Mouse (Mus musculus) liver, adult 2 months (tissue): ENCODE measurements around the gene C330021F23Rik. TPM values are rescaled to one million over a fixed set of nuclear protein-coding genes. Genes with fewer than 3 reads are reported as not detected.
A peak's percentile ranks its signal among the peaks of the same experiment; 100 is the strongest.

Source experiments
- DNase-seq: peaks from one replicate; pipeline ENCODE4 v3.0.0-alpha.2; 2011; ENCODE audit warnings: low read depth, low spot score; ENCODE audit errors: extremely low read depth
- H3K27ac ChIP-seq: fragments of 200-500 bp; replicated peaks from 2 replicates; pipeline ENCODE4 v1.5.1; 2012; ENCODE audit warnings: low read depth, mild to moderate bottlenecking, control low read depth, inconsistent platforms, low read length; ENCODE audit not compliant: insufficient read depth
- H3K27me3 ChIP-seq: fragments of 200-500 bp; 2 replicates; pipeline ENCODE4 v1.6.1; 2012; ENCODE audit warnings: mild to moderate bottlenecking, moderate library complexity, low read length, inconsistent platforms; ENCODE audit not compliant: control insufficient read depth, insufficient read depth
- H3K36me3 ChIP-seq: fragments of 200-500 bp; 2 replicates; pipeline ENCODE4 v1.6.1; 2012; ENCODE audit warnings: low read length, inconsistent platforms; ENCODE audit not compliant: control insufficient read depth, insufficient read depth
- H3K4me1 ChIP-seq: fragments of 200-500 bp; 2 replicates; pipeline ENCODE4 v1.6.1; 2011; ENCODE audit warnings: low read length; ENCODE audit not compliant: control insufficient read depth, insufficient read depth
- H3K4me3 ChIP-seq: fragments of 200-500 bp; 2 replicates; pipeline ENCODE4 v1.5.1; 2011; ENCODE audit warnings: low read depth, mild to moderate bottlenecking, control low read depth, low read length, moderate library complexity; ENCODE audit not compliant: insufficient read depth
- H3K79me2 ChIP-seq: fragments of 200-500 bp; 2 replicates; pipeline ENCODE4 v1.6.1; 2012; ENCODE audit warnings: inconsistent platforms, mild to moderate bottlenecking, low read length, moderate library complexity; ENCODE audit not compliant: control insufficient read depth, insufficient read depth
- H3K9ac ChIP-seq: fragments of 200-500 bp; 2 replicates; pipeline ENCODE4 v1.6.1; 2012; ENCODE audit warnings: low read depth, mild to moderate bottlenecking, control low read depth, inconsistent platforms, low read length
- CTCF ChIP-seq: fragments of 200-500 bp; IDR thresholded peaks from 2 replicates; pipeline ENCODE4 v1.5.1; 2011; ENCODE audit warnings: low read depth, low read length, control low read depth
- POLR2A ChIP-seq: fragments of 200-500 bp; IDR thresholded peaks from 2 replicates; pipeline ENCODE4 v1.6.1; 2011; ENCODE audit warnings: low read length, control low read depth; ENCODE audit not compliant: insufficient read depth; ENCODE audit errors: extremely low read depth
- WGBS: fragments of 180-500 bp; shearing (Covaris S2); methylation state at CpG from one replicate; pipeline ENCODE4 v1.1.7; 2018; 5-methylcytosine and 5-hydroxymethylcytosine counted together
- polyA plus RNA-seq: library from polyadenylated mRNA; depleted of rRNA; stranded (reverse); fragments of >200 nt; gene quantifications from 2 replicates; pipeline ENCODE4 v1.2.3, GENCODE M21; 2012; rRNA removed
- total RNA-seq: library from RNA; depleted of rRNA; stranded (reverse); fragments of >200 nt; gene quantifications from 2 replicates; pipeline ENCODE4 v1.2.3, GENCODE M21; 2014; rRNA removed

The C330021F23Rik gene
- total and polyA plus RNA-seq, 2 experiments = 7.4 to 9.0 TPM

DNA sequence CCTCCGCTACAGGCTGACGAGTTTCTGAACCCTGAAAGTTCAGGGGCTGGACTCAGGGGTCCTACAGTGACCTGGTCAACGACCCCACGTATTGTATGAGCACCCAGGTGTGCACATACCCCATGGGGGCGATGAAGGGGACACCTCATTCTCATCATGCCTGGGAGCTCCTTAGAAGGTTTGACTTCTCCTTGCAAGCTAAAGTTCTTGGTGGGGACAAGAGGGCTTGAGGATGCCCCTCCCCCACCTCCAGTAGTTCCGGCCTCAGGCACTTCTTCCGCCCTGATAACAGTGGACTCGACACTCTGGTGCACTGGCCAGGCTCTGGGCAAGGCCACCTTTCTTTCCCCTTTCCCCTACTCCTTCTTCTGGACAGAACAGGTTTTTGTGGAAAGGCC lies 63.7 kb downstream of the C330021F23Rik start:
- H3K4me3 ChIP-seq = peak overlapping the region; percentile 73
- WGBS = 7% methylated on average over 8 of the region's 8 CpGs
- peaks cover 6% of the 10 kb centered on the region for H3K36me3 ChIP-seq
- H3K27me3 ChIP-seq = no peaks in the 10 kb centered on the region
- no peak for DNase-seq
- peaks cover 4% of the 10 kb centered on the region for H3K4me1 ChIP-seq
- H3K27ac ChIP-seq = no peak overlapping the region
- H3K9ac ChIP-seq = peak overlapping the region; percentile 66
- H3K79me2 ChIP-seq = no peaks in the 10 kb centered on the region; the same call in 1 of the 2 replicates
- no peak for TF ChIP-seq POLR2A
- TF ChIP-seq CTCF = no peak

Other genes with a start within 250 kb of the C330021F23Rik start
- gene A430078G23Rik, start 214.6 kb upstream of the C330021F23Rik start, total RNA-seq = 0.34 and 0.74 TPM in 2 replicates
- gene A430078G23Rik, start 214.6 kb upstream of the C330021F23Rik start, polyA plus RNA-seq = 0.11 and 0.53 TPM in 2 replicates
- gene Arhgef18, start 175.0 kb upstream of the C330021F23Rik start, total RNA-seq = 9.7 and 10.7 TPM in 2 replicates
- gene Arhgef18, start 175.0 kb upstream of the C330021F23Rik start, polyA plus RNA-seq = 15.6 and 15.8 TPM in 2 replicates
- gene Pex11g, start 100.3 kb upstream of the C330021F23Rik start, total RNA-seq = 23.0 and 27.8 TPM in 2 replicates
- 51.2 and 52.4 TPM in 2 replicates for gene Pex11g, start 100.3 kb upstream of the C330021F23Rik start, polyA plus RNA-seq
- gene Tex45, start 97.1 kb upstream of the C330021F23Rik start, total RNA-seq = 0.07 TPM in 1 of 2 replicates, not detected in the other
- 0.28 TPM in 1 of 2 replicates, not detected in the other for gene Tex45, start 97.1 kb upstream of the C330021F23Rik start, polyA plus RNA-seq
- gene Zfp358, start 74.9 kb upstream of the C330021F23Rik start, total RNA-seq = 2.7 and 4.4 TPM in 2 replicates
- 20.8 and 25.9 TPM in 2 replicates for gene Zfp358, start 74.9 kb upstream of the C330021F23Rik start, polyA plus RNA-seq
- gene Mcoln1, start 67.5 kb upstream of the C330021F23Rik start, total RNA-seq = 38.1 and 44.2 TPM in 2 replicates
- 210 and 227 TPM in 2 replicates for gene Mcoln1, start 67.5 kb upstream of the C330021F23Rik start, polyA plus RNA-seq
- 14.4 and 15.9 TPM in 2 replicates for gene Pnpla6, start 52.6 kb upstream of the C330021F23Rik start, total RNA-seq
- 25.8 and 36.5 TPM in 2 replicates for gene Pnpla6, start 52.6 kb upstream of the C330021F23Rik start, polyA plus RNA-seq
- gene Camsap3, start 19.3 kb downstream of the C330021F23Rik start, total RNA-seq = 4.1 and 6.5 TPM in 2 replicates
- gene Camsap3, start 19.3 kb downstream of the C330021F23Rik start, polyA plus RNA-seq = 12.8 and 19.6 TPM in 2 replicates
- gene Xab2, start 53.3 kb downstream of the C330021F23Rik start, total RNA-seq = 14.9 and 15.2 TPM in 2 replicates
- gene Xab2, start 53.3 kb downstream of the C330021F23Rik start, polyA plus RNA-seq = 21.1 and 26.8 TPM in 2 replicates
- 26.1 and 28.1 TPM in 2 replicates for gene Pet100, start 53.6 kb downstream of the C330021F23Rik start, total RNA-seq
- gene Pet100, start 53.6 kb downstream of the C330021F23Rik start, polyA plus RNA-seq = 12.2 and 12.8 TPM in 2 replicates
- gene Pcp2, start 57.6 kb downstream of the C330021F23Rik start, total RNA-seq = not detected in 2 replicates
- not detected in 2 replicates for gene Pcp2, start 57.6 kb downstream of the C330021F23Rik start, polyA plus RNA-seq
- 33.6 and 37.5 TPM in 2 replicates for gene Stxbp2, start 63.0 kb downstream of the C330021F23Rik start, total RNA-seq
- gene Stxbp2, start 63.0 kb downstream of the C330021F23Rik start, polyA plus RNA-seq = 54.0 and 78.2 TPM in 2 replicates
- gene Retn, start 87.8 kb downstream of the C330021F23Rik start, total RNA-seq = 0.09 and 0.54 TPM in 2 replicates
- not detected in 2 replicates for gene Retn, start 87.8 kb downstream of the C330021F23Rik start, polyA plus RNA-seq
- gene Mcemp1, start 97.8 kb downstream of the C330021F23Rik start, total RNA-seq = 0.28 TPM in 1 of 2 replicates, not detected in the other
- 0.11 TPM in 1 of 2 replicates, not detected in the other for gene Mcemp1, start 97.8 kb downstream of the C330021F23Rik start, polyA plus RNA-seq
- 1.9 and 2.6 TPM in 2 replicates for gene Fcor, start 104.4 kb downstream of the C330021F23Rik start, total RNA-seq
- 1.1 and 5.7 TPM in 2 replicates for gene Fcor, start 104.4 kb downstream of the C330021F23Rik start, polyA plus RNA-seq
- gene Trappc5, start 108.3 kb downstream of the C330021F23Rik start, total RNA-seq = 15.3 and 18.3 TPM in 2 replicates
- 22.5 and 25.0 TPM in 2 replicates for gene Trappc5, start 108.3 kb downstream of the C330021F23Rik start, polyA plus RNA-seq
- 0.09 and 0.27 TPM in 2 replicates for gene Fcer2a, start 126.2 kb downstream of the C330021F23Rik start, total RNA-seq
- gene Fcer2a, start 126.2 kb downstream of the C330021F23Rik start, polyA plus RNA-seq = 0.49 and 0.51 TPM in 2 replicates
- gene Clec4g, start 152.7 kb downstream of the C330021F23Rik start, total RNA-seq = 100 and 133 TPM in 2 replicates
- 48.9 and 57.7 TPM in 2 replicates for gene Clec4g, start 152.7 kb downstream of the C330021F23Rik start, polyA plus RNA-seq
- 0.09 and 0.40 TPM in 2 replicates for gene Cd209a, start 181.0 kb downstream of the C330021F23Rik start, total RNA-seq
- gene Cd209a, start 181.0 kb downstream of the C330021F23Rik start, polyA plus RNA-seq = 0.28 and 0.41 TPM in 2 replicates